Mouse (Mus musculus) spleen, adult 2 months (tissue): ENCODE results near the gene Olfr976.

Experiments used
- CTCF ChIP-seq: fragments of 200-500 bp; IDR thresholded peaks from 2 replicates; pipeline ENCODE4 v1.5.1; 2011; ENCODE audit warnings: mild to moderate bottlenecking, inconsistent platforms; ENCODE audit not compliant: insufficient read depth, insufficient read length, insufficient replicate concordance; ENCODE audit errors: extremely low read depth
- POLR2A ChIP-seq: fragments of 200-500 bp; IDR thresholded peaks from 2 replicates; pipeline ENCODE4 v1.6.1; 2011; ENCODE audit warnings: low read depth, low read length, inconsistent platforms

DNA sequence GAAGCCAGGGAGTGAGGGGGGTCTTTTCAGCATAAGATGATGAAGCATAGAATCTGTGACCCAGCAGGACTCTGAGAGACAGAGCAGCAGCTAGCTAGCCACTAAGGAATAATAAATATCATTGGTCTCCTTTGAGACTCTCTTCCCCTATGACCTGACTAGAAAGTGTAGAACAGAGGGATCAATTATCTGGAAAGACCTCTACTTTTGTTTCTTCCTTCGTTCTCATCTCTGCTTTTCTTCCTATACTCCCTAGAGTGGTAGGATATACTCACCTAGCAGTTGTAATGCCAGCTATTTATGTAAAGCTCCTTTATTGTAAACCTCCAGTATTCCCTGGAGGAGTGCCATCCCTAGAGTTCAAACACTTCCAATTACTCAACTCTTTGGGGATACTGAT, 9.0 kb downstream of the Olfr976 start, which contains the start of gene Olfr975:
- TF ChIP-seq POLR2A (no peak), CTCF (no peak)
